Mouse (Mus musculus) kidney, postnatal 36 days (tissue): ENCODE data around the gene Slc17a7.
A peak's percentile ranks its signal among the peaks of the same experiment; 100 is the strongest.
"Not testable (repeated sequence)": the region's sequence is repeated elsewhere in the genome, so short reads cannot be mapped to it uniquely, and the experiment has no call there.

Experiments
- DNase-seq, 2 experiments: peaks; one replicate each; pipeline ENCODE4 v3.0.0; 2021 to 2022; ENCODE audit warnings: mixed read lengths in 2 of 2

Slc17a7 gene

DNA sequence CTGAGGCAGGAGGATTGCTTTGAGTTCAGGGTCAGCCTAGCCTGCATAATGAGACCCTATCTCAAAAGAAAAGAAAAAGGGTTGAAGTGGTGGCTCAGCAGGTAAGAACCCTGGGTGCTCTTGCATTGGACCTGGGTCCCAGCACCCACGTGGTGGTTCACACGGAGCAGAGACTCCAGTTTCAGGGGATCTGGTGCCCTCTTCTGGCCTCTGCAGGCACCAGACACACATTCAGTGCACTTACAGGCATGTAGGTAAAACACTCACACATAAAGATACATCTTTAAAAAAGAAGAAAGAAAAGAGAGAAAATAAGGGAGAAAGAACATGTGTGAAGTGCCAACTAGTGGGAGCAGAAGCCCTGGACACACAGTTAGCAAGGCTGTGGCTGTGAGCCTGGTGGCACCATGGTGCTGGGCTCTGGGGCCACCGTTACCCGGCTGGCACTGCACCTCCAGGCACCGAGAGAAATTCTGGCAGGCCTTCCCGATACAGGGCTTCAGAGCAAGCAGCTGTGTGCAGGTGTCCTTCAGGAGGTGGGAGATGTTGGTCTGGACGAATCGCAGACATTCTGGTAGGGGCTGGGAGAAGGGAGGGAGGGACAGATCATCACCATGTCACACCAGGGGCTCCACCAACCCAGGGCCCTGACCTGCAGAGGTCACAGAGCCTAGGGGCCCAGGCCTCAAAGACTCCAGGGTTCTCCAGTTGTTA lies 30.1 kb upstream of the Slc17a7 start:
- DNase-seq = no peak

DNA sequence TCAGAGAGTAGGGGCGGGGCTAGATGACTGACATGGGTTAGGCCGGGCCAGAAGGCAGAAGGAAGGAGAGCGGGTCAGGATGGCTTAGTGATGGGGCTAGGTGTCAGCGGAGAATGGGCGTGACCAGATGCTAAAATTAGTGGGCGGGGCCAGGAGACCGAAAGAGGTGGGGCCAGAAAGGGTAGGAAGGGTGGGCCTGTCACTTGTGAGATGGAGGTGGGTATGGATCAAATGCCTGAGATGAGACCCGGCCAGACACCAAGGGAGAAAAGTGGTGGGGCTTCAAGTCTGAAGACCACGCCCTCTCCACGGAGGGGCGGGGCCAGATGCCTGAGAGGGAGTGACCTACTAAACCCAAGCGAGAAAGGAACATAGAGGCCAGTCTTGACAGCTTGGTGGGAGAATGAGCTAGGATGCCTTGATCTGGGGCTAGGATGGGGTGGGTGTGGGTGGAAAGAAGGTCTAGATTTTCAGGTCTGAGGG lies 29.2 kb upstream of the Slc17a7 start:
- peak in 1 of 2 experiments; percentile 70 for DNase-seq

DNA sequence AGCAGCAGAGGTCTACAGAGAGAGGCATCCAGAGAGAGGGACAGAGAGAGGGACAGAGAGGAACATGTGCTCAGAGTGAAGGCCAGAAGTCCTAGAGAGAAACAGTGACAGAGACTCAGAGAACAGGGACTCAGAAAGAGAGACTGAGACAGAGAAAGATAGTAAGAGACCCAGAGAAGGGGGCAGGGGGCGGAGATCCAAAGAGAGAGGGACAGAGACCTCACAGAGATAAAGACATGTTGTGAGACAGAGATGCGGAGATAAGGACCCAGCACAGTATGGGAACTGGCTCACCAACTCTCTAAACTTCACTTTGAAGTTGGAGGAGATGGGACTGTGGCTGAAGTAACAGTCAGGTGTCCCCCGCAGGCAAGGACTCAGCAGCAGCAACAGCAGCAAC lies 28.4 kb upstream of the Slc17a7 start:
- no peak for DNase-seq

DNA sequence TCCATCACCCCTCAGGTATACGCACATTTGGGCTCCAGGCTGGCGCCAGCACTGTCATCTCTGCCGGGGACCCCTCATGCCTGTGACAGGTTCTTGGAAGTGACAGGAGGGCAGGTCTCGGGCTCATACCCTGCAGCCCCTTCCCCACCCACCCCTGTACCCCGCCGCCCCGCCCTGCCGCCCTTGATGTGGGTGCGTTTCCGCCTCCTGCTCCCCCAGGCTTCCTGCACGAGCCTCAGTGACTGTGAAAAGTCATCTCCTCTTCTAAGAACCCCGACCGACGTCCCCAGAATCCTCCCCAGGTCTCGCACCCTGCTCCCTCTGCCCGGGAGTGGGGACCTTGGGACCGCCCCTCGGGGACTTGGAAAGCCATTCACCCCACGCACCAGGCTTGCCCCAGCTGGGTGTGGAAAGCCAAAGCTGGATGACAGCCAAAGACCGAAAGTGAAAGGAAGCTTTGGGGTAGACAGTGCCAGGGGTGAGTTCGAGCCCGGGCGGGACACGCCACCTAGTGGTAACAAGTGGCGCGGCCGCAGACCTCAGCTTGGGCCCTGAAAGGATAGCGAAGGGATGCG lies 27.7 kb upstream of the Slc17a7 start, which contains the start of the genes Gm45713 and Flt3l:
Gene Gm45713, minus strand, starts transcription at position 239 of the 575 bp plus-strand sequence.
Gene Flt3l, minus strand, starts transcription at position 440 of the 575 bp plus-strand sequence.
- peak; percentile 93 to 95 for DNase-seq

DNA sequence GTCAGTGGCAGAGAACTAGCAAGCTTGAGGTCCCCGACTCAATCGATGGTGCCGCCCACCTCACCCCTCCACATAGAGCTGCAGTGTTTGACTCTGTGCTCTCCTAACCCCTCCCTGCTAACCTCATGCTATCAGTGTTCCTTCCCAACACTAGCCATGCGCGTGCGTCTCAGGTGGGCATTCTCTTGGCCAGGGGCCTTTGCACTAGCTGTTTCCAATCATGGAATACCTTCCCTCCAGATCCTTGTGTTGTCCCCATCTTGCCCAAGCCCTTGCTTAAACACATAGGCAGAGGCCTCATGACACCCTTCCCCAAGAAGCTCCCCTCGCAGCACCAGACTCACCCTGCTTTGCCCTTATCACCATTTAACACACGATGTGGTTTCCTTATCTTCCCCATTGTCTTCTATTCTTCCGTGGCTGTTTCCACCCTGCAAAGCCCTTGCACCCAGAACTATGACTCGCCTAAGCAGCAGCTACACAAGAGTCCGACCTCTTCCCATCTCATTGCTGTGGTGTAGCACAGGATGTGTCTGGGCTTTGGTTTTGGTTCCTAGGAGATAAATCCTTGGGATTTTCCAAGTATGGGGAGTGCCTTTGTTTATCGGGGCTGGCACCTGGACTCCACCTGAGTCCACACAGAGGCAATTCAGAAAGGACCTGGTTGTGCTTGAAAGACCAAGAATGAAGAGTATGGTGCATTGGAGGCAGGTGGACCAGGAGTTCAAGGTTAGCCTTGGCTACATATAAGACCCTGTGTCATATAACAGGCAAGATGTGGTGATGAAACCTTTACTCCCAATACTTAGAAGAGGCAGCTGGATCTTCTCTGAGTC lies 26.4 kb upstream of the Slc17a7 start:
- no peak for DNase-seq

DNA sequence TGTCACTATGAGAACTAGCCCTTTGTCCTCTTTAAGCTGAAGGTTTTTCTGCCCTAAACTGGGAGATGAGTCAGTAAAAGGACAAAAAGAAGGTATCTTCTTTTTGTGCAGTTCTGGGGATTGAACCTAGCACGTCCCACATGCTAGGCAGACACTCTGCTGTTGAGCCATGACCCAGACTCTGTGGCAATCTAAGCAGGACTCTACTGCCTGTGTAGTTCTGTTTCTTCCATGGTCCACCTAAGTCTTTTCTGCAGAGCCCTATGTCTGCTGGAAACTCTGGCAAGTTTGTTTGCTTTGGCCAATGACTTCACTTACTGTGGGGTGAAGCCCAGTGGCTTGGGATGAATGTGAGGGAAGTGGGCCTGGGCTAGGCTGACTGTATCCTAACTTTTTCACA lies 25.3 kb upstream of the Slc17a7 start:
- DNase-seq = no peak

DNA sequence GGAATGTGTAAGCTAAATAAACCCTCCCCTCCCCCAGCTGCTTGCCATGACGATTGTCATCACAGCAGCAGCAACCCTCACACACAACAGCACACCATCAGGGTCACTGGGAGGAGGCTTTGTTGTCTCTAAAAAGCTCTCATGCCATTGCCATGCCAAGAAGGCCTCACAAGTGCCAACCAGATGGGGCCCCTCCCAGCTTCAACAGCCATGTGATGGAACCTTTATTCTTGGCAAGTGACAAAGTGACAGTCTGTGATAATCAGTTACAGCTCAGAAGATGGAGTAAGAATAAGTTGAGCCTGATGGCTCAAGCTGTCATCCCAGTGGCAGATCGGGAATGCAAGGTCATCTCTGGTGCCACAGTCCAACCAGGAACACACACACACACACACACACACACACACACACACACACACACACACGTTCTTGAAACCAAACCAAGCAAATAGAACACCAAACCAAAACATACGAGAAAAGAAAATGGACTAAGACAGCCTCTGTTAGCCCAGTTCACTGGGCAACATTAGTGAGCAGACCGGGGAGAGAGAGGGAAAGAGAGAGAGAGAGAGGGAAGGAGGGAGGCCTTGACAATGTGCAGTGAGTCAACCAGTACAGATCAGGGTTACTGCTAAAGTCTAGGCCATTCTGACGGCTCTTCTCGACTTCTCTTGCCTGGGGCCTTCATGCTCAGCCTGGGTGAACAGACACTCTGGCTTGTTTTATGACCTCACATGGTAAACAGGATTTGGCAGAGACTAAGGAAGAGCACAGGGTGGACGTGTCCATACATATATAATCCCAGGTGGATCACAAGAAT lies 23.6 kb upstream of the Slc17a7 start:
- DNase-seq = no peak

DNA sequence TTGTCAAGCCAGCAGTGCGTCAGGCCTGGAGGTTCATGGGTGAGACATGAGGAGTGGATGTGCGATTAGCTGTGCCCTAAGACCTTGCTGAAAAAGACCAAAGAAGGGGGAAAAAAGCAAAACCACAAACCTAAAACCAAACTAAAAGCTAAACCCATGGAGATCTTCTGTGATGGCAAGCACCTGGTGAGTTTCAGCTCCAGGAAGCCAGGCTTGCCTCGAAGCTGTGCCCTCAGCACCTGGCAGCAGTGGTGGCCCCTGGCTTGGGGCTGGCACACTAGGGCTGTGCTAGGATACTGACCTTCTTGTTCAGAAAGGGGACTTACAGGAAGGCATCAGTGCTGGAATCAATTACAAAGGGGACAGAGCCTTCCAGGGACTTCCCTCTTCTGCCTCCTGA lies 22.4 kb upstream of the Slc17a7 start:
- no peak for DNase-seq

DNA sequence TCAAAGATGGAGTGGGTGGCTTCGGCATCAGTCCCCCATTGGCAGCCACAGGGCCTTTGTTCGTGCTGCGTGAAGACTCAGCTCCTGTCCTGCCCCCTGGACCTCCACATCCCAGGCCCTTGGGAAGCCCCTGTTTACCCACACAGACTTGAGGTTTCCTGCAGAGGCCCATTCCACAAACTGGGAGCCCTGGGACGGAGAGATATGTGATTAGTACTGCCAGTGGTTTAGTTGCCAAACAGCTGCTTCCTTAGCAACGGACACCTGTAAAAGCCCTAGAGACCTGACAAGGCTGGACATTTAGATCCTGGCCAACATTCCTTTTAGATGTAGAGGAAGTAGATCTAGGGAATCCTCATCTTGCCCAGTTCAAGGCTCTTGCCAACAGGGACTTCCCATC lies 21.8 kb upstream of the Slc17a7 start:
- no peak for DNase-seq

DNA sequence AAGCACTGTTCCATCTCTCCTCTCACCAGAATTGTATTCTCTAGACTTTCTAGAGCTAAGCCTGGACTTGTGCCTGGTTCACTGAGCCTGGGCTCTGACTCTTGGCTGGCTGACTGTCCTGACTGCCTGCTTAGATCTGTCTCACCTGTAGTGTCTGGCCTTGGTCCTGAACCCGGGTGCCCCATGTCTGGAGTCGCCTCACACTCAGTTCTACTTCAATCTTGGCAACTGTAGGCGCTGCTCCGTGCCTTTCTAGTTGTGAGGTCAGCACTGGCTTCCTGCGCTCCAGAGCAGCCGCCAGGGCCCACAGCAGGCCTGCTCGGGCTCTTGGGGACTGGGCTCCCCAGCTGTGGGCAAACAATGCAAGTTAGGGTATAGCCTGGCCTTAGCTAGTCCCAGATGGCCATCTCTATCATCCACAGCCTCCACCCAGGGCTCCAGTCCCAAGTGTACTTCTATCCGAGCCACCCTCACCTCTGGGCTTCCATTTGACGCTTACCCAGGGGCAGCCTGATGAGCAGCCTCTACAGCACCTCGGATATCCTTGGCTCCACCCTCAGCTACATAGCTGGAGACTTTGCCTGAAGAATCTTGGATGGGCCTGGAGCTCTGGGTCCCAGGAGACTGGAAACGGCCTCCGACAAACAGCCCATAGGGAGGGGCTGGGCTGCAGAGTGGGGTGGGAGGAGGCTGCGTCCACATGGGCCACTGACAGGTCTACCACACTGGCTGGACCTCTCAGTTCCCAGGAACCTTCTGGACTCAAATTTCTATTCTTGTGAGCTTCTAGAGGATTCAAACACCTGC lies 19.2 kb upstream of the Slc17a7 start:
- DNase-seq = no peak

DNA sequence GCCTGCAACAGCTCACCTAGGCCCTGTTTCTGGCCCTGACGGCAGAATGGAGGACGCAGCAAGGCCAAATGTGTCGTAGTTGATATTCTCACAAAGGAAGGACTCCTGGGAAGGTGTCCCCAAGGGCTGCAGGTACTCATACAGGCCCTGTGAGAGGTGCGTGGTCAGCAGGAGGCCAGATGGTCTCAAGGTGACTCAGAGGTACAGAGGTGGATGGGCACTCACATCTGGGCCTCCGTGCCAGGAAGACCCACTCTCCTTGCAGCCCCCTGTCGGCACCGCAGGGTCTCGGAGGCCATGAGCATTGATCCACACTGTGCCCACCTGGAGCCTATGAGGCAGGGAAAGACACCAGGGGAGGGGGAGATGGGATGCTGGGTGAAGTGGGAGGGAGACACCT lies 18.3 kb upstream of the Slc17a7 start:
- DNase-seq = no peak

DNA sequence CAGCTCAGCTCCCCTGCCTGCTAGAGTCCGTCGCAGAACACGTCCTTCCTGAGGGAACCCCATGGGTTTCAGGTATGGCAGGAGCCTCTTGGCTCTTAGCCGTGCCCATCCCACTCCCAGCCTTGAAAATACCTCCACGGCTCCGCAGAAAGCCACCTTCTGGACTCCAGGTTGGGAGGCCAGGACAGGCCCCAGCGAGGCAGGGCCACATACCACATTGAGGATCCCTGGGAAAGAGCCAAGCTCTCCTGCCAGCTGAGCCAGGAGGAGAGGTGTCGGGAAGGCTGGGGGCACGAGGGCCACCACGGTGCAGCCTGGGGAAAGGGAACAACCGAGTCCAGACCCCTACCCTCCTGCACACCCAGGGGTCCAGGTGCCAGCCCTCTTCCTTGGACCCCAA lies 16.5 kb upstream of the Slc17a7 start:
- peak; percentile 56 to 61 for DNase-seq

DNA sequence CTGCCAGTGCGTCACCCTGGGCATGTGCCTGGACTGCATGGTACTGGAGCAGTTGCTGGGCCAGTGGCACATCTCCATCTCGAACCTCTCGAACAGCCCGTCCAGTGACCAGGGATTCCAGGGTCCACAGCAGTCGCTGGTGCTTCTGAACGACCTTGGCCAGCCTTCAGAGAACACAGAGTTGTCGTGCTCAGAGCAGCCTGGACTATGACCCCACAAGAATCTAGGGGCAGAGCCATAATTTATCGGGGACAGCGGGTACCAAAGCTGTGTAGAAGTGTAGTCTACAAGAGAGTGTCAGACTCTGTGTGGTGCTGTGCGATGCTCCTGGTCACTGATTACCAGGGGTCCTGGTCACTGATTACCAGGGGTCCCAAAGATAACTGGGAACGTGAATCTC lies 15.8 kb upstream of the Slc17a7 start:
- DNase-seq = peak; percentile 65 to 66

DNA sequence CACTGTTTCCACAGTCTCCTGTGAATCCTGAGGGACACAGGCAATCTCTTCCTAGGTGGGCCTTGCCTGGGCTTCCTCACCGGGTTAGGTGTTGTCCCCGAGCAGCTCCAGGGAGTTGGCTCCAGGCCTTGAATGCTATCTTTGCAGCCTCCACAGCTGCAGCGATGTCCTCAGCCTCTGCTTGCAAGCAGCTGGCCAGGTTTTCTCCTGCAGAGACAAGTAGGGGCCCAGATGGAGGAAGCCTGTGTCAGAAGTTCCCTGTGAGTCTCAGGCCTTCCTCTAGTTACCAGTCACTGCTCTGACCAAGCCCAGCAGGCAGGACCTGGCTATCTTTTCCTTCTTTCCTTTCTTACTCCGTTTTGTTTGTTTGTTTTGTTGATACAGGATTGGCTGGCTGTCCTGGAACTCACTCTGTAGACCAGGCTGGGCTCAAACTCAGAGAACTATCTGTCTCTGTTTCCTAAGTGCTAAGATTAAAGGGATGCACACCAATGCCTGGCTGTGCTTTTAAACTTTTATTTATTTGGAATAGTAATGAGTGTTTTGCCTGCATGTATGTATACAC lies 15.1 kb upstream of the Slc17a7 start:
- no peak for DNase-seq

DNA sequence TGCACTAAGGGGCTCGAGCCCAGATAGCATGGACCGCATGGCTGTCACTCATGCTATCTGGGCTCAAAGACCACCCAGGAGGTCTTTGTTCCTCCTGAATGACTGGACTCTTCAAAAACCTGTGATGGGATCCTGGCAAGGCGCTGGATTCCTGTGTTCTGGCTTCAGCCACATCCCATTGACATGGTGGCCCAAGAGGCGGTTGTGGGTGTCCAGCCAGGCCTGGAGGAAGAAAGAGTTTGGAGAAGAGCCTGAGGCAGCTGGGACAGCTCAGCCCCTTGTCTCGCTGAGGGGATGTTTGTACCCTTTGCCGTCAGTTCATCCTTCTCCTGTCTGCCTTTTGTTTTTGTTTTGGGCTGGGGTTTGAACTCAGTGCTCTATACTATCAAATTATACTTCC lies 14.2 kb upstream of the Slc17a7 start:
- DNase-seq = peak; percentile 50 to 56

DNA sequence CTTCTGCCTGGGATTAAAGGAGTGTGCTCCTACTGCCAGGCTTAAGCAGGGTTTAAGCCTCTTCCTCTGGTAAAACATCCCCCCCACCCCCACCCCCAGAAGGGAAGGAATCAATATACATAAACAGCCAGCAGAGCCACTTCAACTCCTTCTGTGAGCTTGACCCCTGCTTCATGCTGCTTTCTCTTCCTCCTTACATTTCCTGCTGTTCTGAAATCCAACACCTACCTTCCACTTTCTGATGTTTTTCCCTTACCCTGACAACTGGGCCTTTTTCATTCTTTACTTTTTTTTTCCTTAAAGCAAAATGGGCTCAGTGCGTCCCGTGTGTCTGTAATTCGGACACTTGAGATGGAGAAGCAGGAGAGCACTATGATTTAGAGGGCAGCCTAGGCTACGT lies 13.4 kb upstream of the Slc17a7 start:
- no peak for DNase-seq

DNA sequence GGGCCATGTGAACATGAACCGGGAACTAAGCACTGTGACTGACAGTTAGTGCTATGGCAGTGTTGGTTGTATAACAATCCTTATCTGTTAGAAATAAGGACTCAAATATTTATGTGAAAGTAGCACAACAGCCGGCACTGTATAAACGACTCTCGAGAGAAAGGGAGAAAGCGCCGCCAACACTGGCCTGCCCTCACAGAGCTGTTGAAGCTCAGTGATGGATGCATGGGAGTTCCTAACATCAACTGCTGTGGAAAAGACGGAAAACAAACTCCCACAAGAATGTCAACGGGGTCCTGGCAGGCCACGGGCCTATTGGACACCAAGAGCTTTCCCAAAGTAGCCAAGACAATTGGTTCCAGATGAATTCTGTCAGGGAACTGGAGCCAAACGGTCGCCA lies 12.4 kb upstream of the Slc17a7 start:
- peak; percentile 47 to 55 for DNase-seq

DNA sequence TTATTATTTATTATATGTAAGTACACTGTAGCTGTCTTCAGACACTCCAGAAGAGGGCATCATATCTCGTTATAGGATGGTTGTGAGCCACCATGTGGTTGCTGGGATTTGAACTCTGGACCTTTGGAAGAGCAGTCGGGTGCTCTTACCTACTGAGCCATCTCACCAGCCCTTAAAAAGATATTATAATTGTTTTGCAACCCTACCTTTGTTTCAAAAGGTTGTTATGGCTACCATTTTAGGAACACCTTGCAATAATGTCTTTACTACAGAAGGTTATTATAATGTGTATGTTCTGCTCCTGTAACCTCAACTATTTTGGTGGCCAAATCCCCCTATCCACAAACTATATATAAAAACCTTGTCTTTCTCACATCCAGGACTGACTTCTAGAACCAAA lies 10.7 kb upstream of the Slc17a7 start:
- DNase-seq = not testable (repeated sequence)

DNA sequence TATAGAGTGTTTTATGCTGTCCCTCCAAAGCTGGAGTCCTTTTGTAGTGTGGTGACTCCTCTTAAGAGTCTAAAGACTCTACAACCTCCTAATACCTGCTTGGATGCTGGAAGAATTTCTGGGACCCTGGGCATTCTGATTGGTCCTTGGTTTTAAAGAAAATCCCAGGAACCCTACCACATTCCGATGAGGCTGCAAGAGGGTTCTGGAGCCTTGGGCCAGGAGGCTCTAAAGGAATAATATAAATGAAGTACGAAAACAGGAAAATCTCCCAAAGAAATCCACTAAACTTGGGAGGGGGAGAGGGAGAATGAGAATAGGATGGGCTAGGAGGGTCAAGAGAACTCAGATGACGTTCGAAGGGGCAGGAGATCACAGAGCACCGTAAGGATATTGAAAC lies 10.2 kb upstream of the Slc17a7 start:
- DNase-seq = no peak

DNA sequence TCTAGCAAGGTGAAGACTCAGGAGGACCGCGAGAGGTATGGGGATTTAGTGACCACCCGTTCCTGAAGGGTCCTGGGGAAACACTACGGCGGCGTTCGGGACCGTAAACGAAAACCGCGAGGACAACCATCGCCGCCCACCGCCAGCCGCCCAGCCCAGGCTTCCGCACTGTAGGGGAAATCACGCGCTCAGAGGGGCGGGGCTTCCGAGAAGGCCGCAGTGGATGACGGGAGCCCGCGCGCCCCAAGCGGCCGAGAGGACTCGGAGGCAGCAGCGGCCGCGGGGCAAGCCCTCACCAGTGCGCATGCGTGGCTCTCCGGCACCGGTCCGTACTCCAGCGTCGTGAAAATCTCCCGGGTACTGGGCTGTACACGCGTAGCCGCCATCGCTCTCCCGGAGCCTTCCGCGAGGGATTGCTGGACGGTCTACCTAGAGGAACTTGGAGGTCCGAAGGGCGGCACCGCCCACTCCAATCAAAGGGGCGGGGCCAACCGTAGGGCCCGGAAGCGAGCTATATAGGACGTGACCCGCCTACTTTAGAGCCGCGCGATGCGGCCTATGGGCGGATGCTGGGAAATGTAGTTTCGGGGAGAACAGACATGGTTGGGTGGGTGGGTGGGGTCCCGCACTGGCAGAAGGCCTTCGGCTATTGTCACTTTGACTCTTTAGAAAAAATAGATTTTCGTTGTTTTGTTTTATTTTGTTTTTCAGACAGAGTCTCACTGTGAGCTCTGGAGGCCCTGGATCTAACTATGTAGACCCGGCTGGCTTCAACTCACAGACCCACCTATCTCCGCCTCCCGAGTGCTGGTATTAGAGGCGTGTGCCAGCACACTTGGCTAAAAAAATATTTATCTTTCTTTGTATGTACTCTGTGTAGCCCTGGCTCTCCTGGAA lies 9.4 kb upstream of the Slc17a7 start, which contains the start of the genes Pih1d1 and Aldh16a1:
Gene Pih1d1, plus strand, starts transcription at position 208 of the 897 bp plus-strand sequence.
Gene Aldh16a1, minus strand, starts transcription at position 489 of the 897 bp plus-strand sequence.
- DNase-seq = peak; percentile 98 to 99
